Mouse (Mus musculus): Measurements from ENCODE around the gene Nos1. TPM values are rescaled to one million over a fixed set of nuclear protein-coding genes. Genes with fewer than 3 reads are reported as not detected.

The Nos1 gene
- 0.05 TPM for polyA plus RNA-seq (2017; shearing (Covaris generic))

GRCm38 (mm10) chr5:117780681-117781080 lies at the start of gene Nos1:
Nos1 (plus strand) TSS chr5:117781032.

DNA sequence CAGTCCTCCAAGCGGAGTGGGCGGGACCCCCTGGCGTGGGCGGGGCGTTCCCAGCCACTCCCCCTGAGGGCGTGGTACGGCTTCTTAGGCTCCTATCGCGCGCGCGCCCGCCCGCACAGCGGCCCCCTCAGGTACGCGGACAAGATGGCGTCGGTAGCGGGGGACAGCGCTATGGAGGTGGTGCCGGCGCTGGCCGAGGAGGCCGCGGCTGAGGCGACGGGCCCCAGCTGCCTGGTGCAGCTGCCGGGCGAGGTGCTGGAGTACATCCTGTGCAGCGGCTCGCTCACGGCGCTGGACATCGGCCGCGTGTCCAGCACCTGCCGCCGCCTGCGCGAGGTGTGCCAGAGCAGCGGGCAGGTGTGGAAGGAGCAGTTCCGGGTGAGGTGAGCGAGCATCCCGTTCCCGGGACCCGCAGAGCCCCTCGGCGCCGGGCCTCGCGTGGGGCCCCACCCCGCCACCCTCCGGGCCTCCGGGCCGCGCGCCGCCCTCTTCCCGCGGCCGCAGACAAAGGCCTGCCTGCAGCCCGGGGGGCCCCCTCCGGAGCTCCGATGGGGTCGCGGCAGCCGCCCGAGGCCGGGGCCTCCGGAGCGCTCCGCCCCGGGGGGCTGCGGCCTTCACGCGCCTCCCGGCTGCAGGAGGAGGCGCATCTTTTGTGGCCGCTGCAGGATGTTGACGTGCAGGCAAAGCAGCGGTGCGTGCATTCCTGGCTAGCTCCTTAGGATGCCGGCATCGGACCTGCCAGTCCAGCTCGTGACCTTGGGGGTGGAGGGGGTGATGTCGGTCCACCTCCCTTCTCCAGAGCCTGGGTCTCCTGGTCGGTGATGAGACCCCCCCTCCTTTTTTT lies 196.0 kb downstream of the Nos1 start, which contains the start of gene Fbxo21:
Gene Fbxo21, plus strand, starts transcription at position 74 of the 844 bp plus-strand sequence.

Other genes with a start within 250 kb of the Nos1 start
- gene Fbxo21, start 195.7 kb downstream of the Nos1 start, polyA plus RNA-seq (2017; shearing (Covaris generic)), result 31.1 TPM
- gene Tesc, start 246.7 kb downstream of the Nos1 start, polyA plus RNA-seq (2017; shearing (Covaris generic)), result 98.8 TPM

Measured in CD4-positive, CD25-positive, alpha-beta regulatory T cell (primary cell).